Mouse (Mus musculus) forebrain, embryonic 13.5 days (tissue): Measurements from ENCODE around the gene Eftud2. TPM values are rescaled to one million over a fixed set of nuclear protein-coding genes. Genes with fewer than 3 reads are reported as not detected.

Experiments
- ATAC-seq: fragments of 200-750 bp; cut with Nextera tagmentation; 2 replicates; pipeline ENCODE4 v1.8.0; 2017
- H3K27ac ChIP-seq: fragments of 300-500 bp; sonication (generic); 2 replicates; pipeline ENCODE4 v1.5.1; 2015; ENCODE audit warnings: inconsistent platforms, mild to moderate bottlenecking, moderate library complexity
- H3K27me3 ChIP-seq: fragments of 300-500 bp; sonication (generic); 2 replicates; pipeline ENCODE4 v1.6.1; 2015; ENCODE audit warnings: mild to moderate bottlenecking, inconsistent platforms
- H3K36me3 ChIP-seq: fragments of 300-500 bp; sonication (generic); 2 replicates; pipeline ENCODE4 v1.6.1; 2015; ENCODE audit warnings: mild to moderate bottlenecking, inconsistent platforms; ENCODE audit not compliant: poor library complexity, severe bottlenecking
- H3K4me1 ChIP-seq: fragments of 300-500 bp; sonication (generic); 2 replicates; pipeline ENCODE4 v1.6.1; 2015; ENCODE audit warnings: inconsistent platforms
- H3K4me2 ChIP-seq: fragments of 300-500 bp; sonication (generic); 2 replicates; pipeline ENCODE4 v1.6.1; 2015; ENCODE audit warnings: inconsistent platforms, mild to moderate bottlenecking, moderate library complexity
- H3K4me3 ChIP-seq: fragments of 300-500 bp; sonication (generic); 2 replicates; pipeline ENCODE4 v1.5.1; 2015; ENCODE audit warnings: mild to moderate bottlenecking, inconsistent platforms
- H3K9ac ChIP-seq: fragments of 300-500 bp; sonication (generic); 2 replicates; pipeline ENCODE4 v1.6.1; 2015; ENCODE audit warnings: mild to moderate bottlenecking, inconsistent platforms
- H3K9me3 ChIP-seq: fragments of 300-500 bp; sonication (generic); replicated peaks from 2 replicates; pipeline ENCODE4 v1.6.1; 2016; ENCODE audit warnings: inconsistent platforms
- WGBS: fragments of 180-500 bp; shearing (Covaris S2); methylation state at CpG from one replicate; pipeline ENCODE4 v1.1.7; 2015; 5-methylcytosine and 5-hydroxymethylcytosine counted together
- polyA plus RNA-seq: library from polyadenylated mRNA; unstranded; fragments of >200 nt; fragmentation: Nextera tagmentation; extraction: Ambion mirVana; gene quantifications from 2 replicates; pipeline ENCODE4 v1.2.1, GENCODE M21; 2015

Eftud2 gene
- polyA plus RNA-seq, 1 experiment from 2014 or later, result 199 TPM

GRCm38 (mm10) chr11:102898408-102898807, 17.6 kb upstream of the Eftud2 start:
- Histone ChIP-seq H3K9me3 (no peaks in the 10 kb centered on the region), H3K4me3 (no peak overlapping the region), H3K36me3 (no peaks in the 10 kb centered on the region), H3K4me1 (peaks cover 9% of the 10 kb centered on the region), H3K27me3 (peaks cover 34% of the 10 kb centered on the region), H3K27ac (no peak overlapping the region; the same call in 1 of the 2 replicates), H3K9ac (peak overlapping the region; percentile 21; the same call in 1 of the 2 replicates), H3K4me2 (no peak overlapping the region)
- WGBS, result 64% methylated on average over 9 of the region's 9 CpGs
- peak; percentile 64; the same call in 1 of the 2 replicates for ATAC-seq

DNA sequence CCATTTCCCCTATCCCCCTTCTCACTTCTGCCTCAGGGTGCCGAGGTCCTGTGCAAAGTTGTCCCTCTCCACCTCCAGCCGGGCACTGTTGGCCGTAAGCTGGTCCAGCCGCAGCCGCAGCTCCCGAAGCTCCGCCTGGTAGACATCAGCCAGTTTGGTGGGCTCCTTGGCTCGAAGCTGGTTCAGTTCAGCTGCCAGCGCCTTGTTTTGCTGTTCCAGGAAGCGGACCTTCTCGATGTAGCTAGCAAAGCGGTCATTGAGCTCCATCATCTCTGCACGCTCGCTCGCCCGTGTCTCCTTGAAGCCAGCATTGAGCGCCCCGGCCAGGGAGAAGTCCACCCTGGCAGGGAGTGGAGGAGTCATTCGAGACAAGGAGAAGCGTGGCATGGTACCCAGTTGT, 15.9 kb upstream of the Eftud2 start:
- 82% methylated on average over 20 of the region's 20 CpGs for WGBS
- Histone ChIP-seq H3K4me3 (no peak overlapping the region), H3K4me2 (no peak overlapping the region), H3K9me3 (no peaks in the 10 kb centered on the region), H3K4me1 (peaks cover 15% of the 10 kb centered on the region), H3K27ac (no peak overlapping the region), H3K27me3 (peaks cover 49% of the 10 kb centered on the region), H3K36me3 (no peaks in the 10 kb centered on the region), H3K9ac (0 out of 2 replicates have a peak overlapping the region, but pooled peaks have one; percentile 3)
- no peak for ATAC-seq

DNA sequence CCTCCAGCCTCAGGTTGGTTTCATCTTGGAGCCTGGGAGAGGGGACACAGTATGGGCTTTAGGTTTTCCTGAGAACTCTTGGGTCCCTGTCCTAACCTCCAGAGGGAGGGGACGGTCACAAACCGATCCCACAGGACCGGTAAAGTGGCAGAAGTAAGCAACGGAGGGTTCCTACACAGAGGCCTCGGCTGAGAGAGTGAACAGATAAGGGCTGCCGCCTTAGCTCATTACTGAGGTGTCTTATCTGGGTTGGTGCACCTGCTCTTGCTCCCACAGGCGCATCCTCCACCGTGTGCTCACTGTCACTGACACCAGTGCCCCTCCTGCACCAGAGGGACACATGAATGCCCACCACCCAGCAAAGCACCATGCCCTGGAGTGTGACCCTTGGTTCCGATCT, 15.0 kb upstream of the Eftud2 start:
- Histone ChIP-seq H3K27me3 (peaks cover 57% of the 10 kb centered on the region), H3K4me1 (peaks cover 15% of the 10 kb centered on the region), H3K4me2 (no peak overlapping the region), H3K9me3 (no peaks in the 10 kb centered on the region), H3K27ac (no peak overlapping the region), H3K9ac (0 out of 2 replicates have a peak overlapping the region, but pooled peaks have one; percentile 21), H3K4me3 (no peak overlapping the region), H3K36me3 (no peaks in the 10 kb centered on the region)
- ATAC-seq, result no peak
- WGBS, result 85% methylated on average over 9 of the region's 9 CpGs

DNA sequence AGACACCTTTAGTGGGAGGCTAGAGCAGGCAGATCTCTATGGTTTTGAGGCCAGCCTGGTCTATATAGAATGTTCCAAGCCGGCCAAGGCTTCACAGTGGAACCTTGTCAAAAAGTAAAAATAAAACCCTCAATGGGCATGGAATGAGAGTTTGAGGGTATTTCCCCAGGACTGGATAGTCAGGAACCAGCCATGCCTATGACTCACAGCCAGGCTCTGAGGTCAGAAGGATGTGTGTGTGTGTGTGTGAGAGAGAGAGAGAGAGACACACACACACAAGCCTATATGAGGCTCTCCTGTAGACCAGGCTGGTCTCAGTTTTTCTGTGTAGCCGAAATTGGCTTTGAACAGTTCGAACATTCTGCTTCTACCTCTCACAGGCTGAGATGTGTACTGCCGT, 13.9 kb upstream of the Eftud2 start:
- H3K27me3 ChIP-seq, result peaks cover 57% of the 10 kb centered on the region
- ATAC-seq, result no peak

DNA sequence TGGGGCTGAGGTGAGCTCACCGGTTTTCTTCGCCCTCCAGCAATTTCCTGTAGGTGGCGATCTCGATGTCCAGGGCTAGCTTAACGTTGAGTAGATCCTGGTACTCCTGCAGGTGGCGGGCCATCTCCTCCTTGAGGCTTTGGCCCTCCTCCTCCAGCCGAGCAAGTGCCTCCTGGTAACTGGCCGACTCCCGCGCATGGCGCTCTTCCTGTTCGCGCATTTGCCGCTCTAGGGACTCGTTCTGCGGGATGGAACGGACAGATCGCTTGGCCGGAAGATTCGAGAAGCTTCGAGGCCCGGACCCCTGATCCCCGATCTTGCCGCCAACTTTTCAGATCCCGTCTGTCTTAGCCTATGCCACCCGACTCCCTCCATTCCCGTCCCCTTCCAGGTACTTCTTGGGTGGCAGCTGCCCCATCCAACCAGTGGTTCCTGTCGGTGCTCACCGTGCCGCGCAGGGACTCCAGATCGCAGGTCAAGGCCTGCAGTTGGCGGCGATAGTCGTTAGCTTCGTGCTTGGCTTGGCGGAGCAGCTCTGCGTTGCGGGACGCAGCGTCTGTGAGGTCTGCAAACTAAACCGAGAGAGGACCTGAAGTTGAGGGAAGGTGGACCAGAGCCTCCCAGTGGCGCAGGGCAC, 12.3 kb upstream of the Eftud2 start:
- H3K27ac ChIP-seq, result no peak overlapping the region
- H3K4me3 ChIP-seq, result peak overlapping the region; percentile 24
- no peak for ATAC-seq
- peak overlapping the region; percentile 52 for H3K9ac ChIP-seq
- 3% methylated on average over 43 of the region's 43 CpGs for WGBS
- H3K36me3 ChIP-seq, result no peaks in the 10 kb centered on the region
- peak overlapping the region; percentile 54 for H3K4me2 ChIP-seq
- H3K27me3 ChIP-seq, result peaks cover 57% of the 10 kb centered on the region
- H3K9me3 ChIP-seq, result no peaks in the 10 kb centered on the region
- H3K4me1 ChIP-seq, result peaks cover 8% of the 10 kb centered on the region

More for the DNA sequence above, 13.9 kb upstream of the Eftud2 start:
- H3K9me3 ChIP-seq, result no peaks in the 10 kb centered on the region
- H3K4me1 ChIP-seq, result peaks cover 15% of the 10 kb centered on the region
- H3K9ac ChIP-seq, result no peak overlapping the region
- H3K4me2 ChIP-seq, result no peak overlapping the region
- H3K4me3 ChIP-seq, result no peak overlapping the region
- no peaks in the 10 kb centered on the region for H3K36me3 ChIP-seq
- no peak overlapping the region for H3K27ac ChIP-seq
- 83% methylated on average over 4 of the region's 4 CpGs for WGBS

DNA sequence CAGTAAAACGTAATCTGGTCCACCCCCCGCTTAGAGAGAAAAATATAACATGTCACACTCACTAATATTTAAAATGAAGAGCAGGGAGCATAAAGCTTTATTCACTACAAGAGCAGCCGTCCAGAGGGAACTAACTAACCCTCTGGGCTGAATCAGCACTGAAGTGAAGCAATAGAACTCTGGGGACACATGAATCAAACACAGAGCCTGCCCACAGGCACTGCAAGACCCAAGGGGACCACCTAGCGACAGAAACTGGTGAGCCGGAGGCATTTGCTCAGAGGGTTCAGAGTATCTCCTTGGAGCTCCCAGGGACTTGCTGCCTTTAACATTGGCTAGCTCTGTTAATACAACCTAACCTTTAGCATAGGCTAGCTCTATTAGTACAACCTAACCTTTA, 9.3 kb upstream of the Eftud2 start:
- H3K4me1 ChIP-seq, result peaks cover 10% of the 10 kb centered on the region
- WGBS, result 71% methylated on average over 5 of the region's 5 CpGs
- no peak overlapping the region for H3K4me2 ChIP-seq
- no peak overlapping the region for H3K9ac ChIP-seq
- no peaks in the 10 kb centered on the region for H3K36me3 ChIP-seq
- no peak overlapping the region for H3K4me3 ChIP-seq
- no peak overlapping the region for H3K27ac ChIP-seq
- peaks cover 47% of the 10 kb centered on the region for H3K27me3 ChIP-seq
- no peak for ATAC-seq
- H3K9me3 ChIP-seq, result no peaks in the 10 kb centered on the region

DNA sequence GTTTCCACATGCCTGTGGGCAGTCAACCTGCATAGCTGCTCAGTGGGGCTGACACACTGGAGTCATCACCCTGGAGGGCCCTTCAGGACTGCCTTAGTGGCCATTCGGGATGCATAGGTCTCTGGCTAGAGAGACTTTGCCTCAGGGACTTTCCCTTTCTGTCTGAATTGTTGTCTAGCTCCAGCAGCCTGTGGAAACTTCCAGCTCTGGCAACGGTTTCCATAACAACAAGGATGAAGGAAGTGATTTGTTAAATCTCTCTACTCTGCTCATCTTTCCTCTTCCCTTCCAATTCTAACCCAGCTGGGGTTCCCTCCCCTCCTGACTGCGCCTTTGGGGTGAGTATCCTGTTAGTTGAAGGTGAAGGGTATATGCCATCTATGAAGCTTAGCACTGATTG, 7.3 kb upstream of the Eftud2 start:
- H3K4me3 ChIP-seq, result no peak overlapping the region
- no peak overlapping the region for H3K27ac ChIP-seq
- H3K9ac ChIP-seq, result no peak overlapping the region
- H3K4me1 ChIP-seq, result peaks cover 6% of the 10 kb centered on the region
- no peak for ATAC-seq
- H3K4me2 ChIP-seq, result no peak overlapping the region
- H3K27me3 ChIP-seq, result peaks cover 28% of the 10 kb centered on the region
- no peaks in the 10 kb centered on the region for H3K9me3 ChIP-seq
- no peaks in the 10 kb centered on the region for H3K36me3 ChIP-seq
- 63% methylated on average over 3 of the region's 3 CpGs for WGBS

- Histone ChIP-seq H3K36me3 (no peaks in the 10 kb centered on the region), H3K27ac (no peak overlapping the region), H3K9ac (no peak overlapping the region), H3K4me2 (no peak overlapping the region), H3K4me3 (no peak overlapping the region), H3K9me3 (no peaks in the 10 kb centered on the region), H3K4me1 (0 out of 2 replicates have a peak, but pooled peaks cover 2% of the 10 kb centered on the region), H3K27me3 (peaks cover 21% of the 10 kb centered on the region)
- WGBS, result 85% methylated on average over 5 of the region's 5 CpGs
- no peak for ATAC-seq
These were observed 6.6 kb upstream of the Eftud2 start for GRCm38 (mm10) chr11:102887433-102887832.

- no peak for ATAC-seq
- Histone ChIP-seq H3K9me3 (no peaks in the 10 kb centered on the region), H3K9ac (no peak within 1 kb of the TSS), H3K27me3 (peaks cover 8% of the 10 kb centered on the region; the same call in 1 of the 2 replicates), H3K4me2 (no peak within 1 kb of the TSS), H3K4me1 (peaks cover 15% of the 10 kb centered on the region), H3K27ac (no peak within 1 kb of the TSS), H3K36me3 (no peaks in the 10 kb centered on the region), H3K4me3 (no peak within 1 kb of the TSS)
- WGBS, result 53% methylated on average over 10 of the region's 10 CpGs
These were observed 3.9 kb upstream of the Eftud2 start, which contains the start of gene Fam187a for GRCm38 (mm10) chr11:102884616-102885219. Fam187a (plus strand) TSS chr11:102885169.

DNA sequence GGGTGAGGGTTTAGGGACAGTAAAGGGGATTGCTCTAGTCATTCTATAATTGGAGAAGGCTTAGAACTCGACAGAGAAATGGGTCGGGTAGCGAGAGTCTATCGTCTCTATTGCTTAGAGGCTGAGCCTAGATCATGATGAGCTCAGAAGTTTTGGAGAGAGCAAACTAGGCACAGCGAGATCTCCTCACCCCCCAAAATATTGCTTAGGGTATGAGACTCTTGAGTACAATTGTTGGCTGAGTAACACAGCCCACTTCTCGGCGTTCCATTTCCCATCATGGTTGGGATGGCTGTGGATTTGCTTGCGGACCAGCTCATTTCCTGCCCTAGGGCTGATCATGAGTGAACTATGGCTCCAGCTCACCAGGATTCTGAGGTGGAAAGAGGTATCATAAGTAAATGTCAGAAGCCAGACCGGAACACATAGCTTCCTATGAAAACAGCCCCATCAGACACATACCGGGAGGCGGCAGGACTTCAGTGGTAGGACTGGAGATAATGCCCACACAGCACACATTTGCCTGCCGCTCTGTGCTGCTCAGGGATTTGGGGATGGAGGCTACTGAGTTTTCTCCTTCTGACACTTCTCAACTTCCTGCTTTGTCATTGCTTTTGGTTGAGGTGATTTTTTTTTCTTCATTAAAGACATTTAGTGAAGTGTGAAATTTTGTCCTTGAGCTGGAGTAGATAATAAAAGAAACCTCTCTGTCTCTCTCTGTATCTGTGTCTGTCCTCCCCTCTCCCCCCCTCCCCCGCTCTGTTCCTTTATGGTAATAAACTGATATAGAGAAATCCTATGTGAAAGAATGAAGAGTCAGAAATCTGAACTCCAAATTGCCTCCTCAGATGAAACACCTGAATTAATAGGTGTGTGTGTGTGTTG, 771 bp upstream of the Eftud2 start:
- peak overlapping the region; percentile 77 for H3K4me2 ChIP-seq
- no peaks in the 10 kb centered on the region for H3K9me3 ChIP-seq
- H3K36me3 ChIP-seq, result peaks cover 12% of the 10 kb centered on the region
- H3K4me3 ChIP-seq, result peak overlapping the region; percentile 66
- WGBS, result 17% methylated on average over 13 of the region's 13 CpGs
- peak overlapping the region; percentile 83 for H3K9ac ChIP-seq
- ATAC-seq, result no peak
- peak overlapping the region; percentile 79 for H3K27ac ChIP-seq
- H3K27me3 ChIP-seq, result no peaks in the 10 kb centered on the region
- peaks cover 23% of the 10 kb centered on the region for H3K4me1 ChIP-seq

GRCm38 (mm10) chr11:102879558-102879957, 1.2 kb downstream of the Eftud2 start:
- H3K9ac ChIP-seq, result no peak overlapping the region
- peak overlapping the region; percentile 77 for H3K4me2 ChIP-seq
- H3K4me1 ChIP-seq, result peaks cover 23% of the 10 kb centered on the region
- WGBS, result 47% methylated on average over 2 of the region's 2 CpGs
- H3K4me3 ChIP-seq, result peak overlapping the region; percentile 66
- H3K27ac ChIP-seq, result no peak overlapping the region
- no peaks in the 10 kb centered on the region for H3K9me3 ChIP-seq
- no peak for ATAC-seq
- H3K36me3 ChIP-seq, result peaks cover 31% of the 10 kb centered on the region
- H3K27me3 ChIP-seq, result no peaks in the 10 kb centered on the region

GRCm38 (mm10) chr11:102874801-102875334, 5.9 kb downstream of the Eftud2 start:
- no peak overlapping the region for H3K4me2 ChIP-seq
- no peaks in the 10 kb centered on the region for H3K9me3 ChIP-seq
- no peak overlapping the region for H3K4me3 ChIP-seq
- 81% methylated on average over 7 of the region's 7 CpGs for WGBS
- ATAC-seq, result no peak
- H3K27me3 ChIP-seq, result no peaks in the 10 kb centered on the region
- H3K27ac ChIP-seq, result no peak overlapping the region
- peaks cover 11% of the 10 kb centered on the region for H3K4me1 ChIP-seq
- H3K36me3 ChIP-seq, result peaks cover 67% of the 10 kb centered on the region
- no peak overlapping the region for H3K9ac ChIP-seq
